Mouse (Mus musculus) heart, embryonic 13.5 days (tissue): Measurements from ENCODE around the gene Mid1. TPM values are rescaled to one million over a fixed set of nuclear protein-coding genes. Genes with fewer than 3 reads are reported as not detected.
"Not testable (repeated sequence)": the region's sequence is repeated elsewhere in the genome, so short reads cannot be mapped to it uniquely, and the experiment has no call there.

ENCODE experiments used
- ATAC-seq: fragments of 200-750 bp; cut with Nextera tagmentation; 2 replicates; pipeline ENCODE4 v1.8.0; 2017; ENCODE audit warnings: moderate TSS enrichment; ENCODE audit not compliant: insufficient number of reproducible peaks, low FRiP score, low TSS enrichment; ENCODE audit errors: extremely low read depth
- H3K27ac ChIP-seq: fragments of 300-500 bp; sonication (generic); replicated peaks from 2 replicates; pipeline ENCODE4 v1.5.1; 2015; ENCODE audit warnings: moderate library complexity, mild to moderate bottlenecking, inconsistent platforms
- H3K27me3 ChIP-seq: fragments of 300-500 bp; sonication (generic); replicated peaks from 2 replicates; pipeline ENCODE4 v1.6.1; 2015; ENCODE audit warnings: mild to moderate bottlenecking, inconsistent platforms
- H3K36me3 ChIP-seq: fragments of 300-500 bp; sonication (generic); 2 replicates; pipeline ENCODE4 v1.6.1; 2015; ENCODE audit warnings: mild to moderate bottlenecking, inconsistent platforms
- H3K4me1 ChIP-seq: fragments of 300-500 bp; sonication (generic); 2 replicates; pipeline ENCODE4 v1.6.1; 2015; ENCODE audit warnings: inconsistent platforms
- H3K4me2 ChIP-seq: fragments of 300-500 bp; sonication (generic); 2 replicates; pipeline ENCODE4 v1.6.1; 2015; ENCODE audit warnings: inconsistent platforms, mild to moderate bottlenecking, moderate library complexity
- H3K4me3 ChIP-seq: fragments of 300-500 bp; sonication (generic); 2 replicates; pipeline ENCODE4 v1.5.1; 2015; ENCODE audit warnings: moderate library complexity, mild to moderate bottlenecking, inconsistent platforms
- H3K9ac ChIP-seq: fragments of 300-500 bp; sonication (generic); 2 replicates; pipeline ENCODE4 v1.6.1; 2015; ENCODE audit warnings: inconsistent platforms, mild to moderate bottlenecking, moderate library complexity
- H3K9me3 ChIP-seq: fragments of 300-500 bp; sonication (generic); 2 replicates; pipeline ENCODE4 v1.6.1; 2016; ENCODE audit warnings: inconsistent platforms
- WGBS: fragments of 180-500 bp; shearing (Covaris S2); methylation state at CpG from one replicate; pipeline ENCODE4 v1.1.7; 2015; ENCODE audit warnings: mixed read lengths; 5-methylcytosine and 5-hydroxymethylcytosine counted together
- polyA plus RNA-seq: library from polyadenylated mRNA; unstranded; fragments of >200 nt; fragmentation: Nextera tagmentation; extraction: Ambion mirVana; gene quantifications from 2 replicates; pipeline ENCODE4 v1.2.1, GENCODE M21; 2015

Gene Mid1
- polyA plus RNA-seq, 1 experiment from 2014 or later = 7.2 TPM

GRCm38 (mm10) chrX:170010581-170011528 is 325.9 kb downstream of the Mid1 start:
- H3K9ac ChIP-seq, H3K27me3 ChIP-seq, H3K27ac ChIP-seq, H3K4me1 ChIP-seq: not testable (repeated sequence)
- Histone ChIP-seq H3K4me3 (peak overlapping the region; percentile 8), H3K36me3 (peaks cover 17% of the 10 kb centered on the region), H3K4me2 (peak overlapping the region; percentile 49), H3K9me3 (peaks cover 45% of the 10 kb centered on the region)
- peak; percentile 8; the same call in 1 of the 2 replicates for ATAC-seq
- 85% methylated on average over 97 of the region's 97 CpGs for WGBS

GRCm38 (mm10) chrX:170011529-170011879 is 326.5 kb downstream of the Mid1 start:
- WGBS = 76% methylated on average over 7 of the region's 10 CpGs
- not testable (repeated sequence) for H3K4me1 ChIP-seq, ATAC-seq, H3K27me3 ChIP-seq, H3K9ac ChIP-seq, H3K4me2 ChIP-seq, H3K27ac ChIP-seq, H3K4me3 ChIP-seq
- Histone ChIP-seq H3K9me3 (peaks cover 44% of the 10 kb centered on the region), H3K36me3 (peaks cover 22% of the 10 kb centered on the region)

GRCm38 (mm10) chrX:170013421-170013820 is 328.4 kb downstream of the Mid1 start:
- peaks cover 34% of the 10 kb centered on the region for H3K9me3 ChIP-seq
- H3K4me1 ChIP-seq, H3K4me3 ChIP-seq, H3K4me2 ChIP-seq, H3K27ac ChIP-seq, H3K9ac ChIP-seq, ATAC-seq, H3K27me3 ChIP-seq: not testable (repeated sequence)
- peaks cover 32% of the 10 kb centered on the region for H3K36me3 ChIP-seq
- WGBS = 80% methylated on average over 2 of the region's 13 CpGs

GRCm38 (mm10) chrX:170014038-170014437 is 329.0 kb downstream of the Mid1 start:
- WGBS = 82% methylated on average over 8 of the region's 13 CpGs
- H3K4me1 ChIP-seq, ATAC-seq, H3K27me3 ChIP-seq, H3K27ac ChIP-seq, H3K4me2 ChIP-seq, H3K4me3 ChIP-seq, H3K9ac ChIP-seq: not testable (repeated sequence)
- Histone ChIP-seq H3K9me3 (peaks cover 34% of the 10 kb centered on the region), H3K36me3 (peaks cover 39% of the 10 kb centered on the region)

DNA sequence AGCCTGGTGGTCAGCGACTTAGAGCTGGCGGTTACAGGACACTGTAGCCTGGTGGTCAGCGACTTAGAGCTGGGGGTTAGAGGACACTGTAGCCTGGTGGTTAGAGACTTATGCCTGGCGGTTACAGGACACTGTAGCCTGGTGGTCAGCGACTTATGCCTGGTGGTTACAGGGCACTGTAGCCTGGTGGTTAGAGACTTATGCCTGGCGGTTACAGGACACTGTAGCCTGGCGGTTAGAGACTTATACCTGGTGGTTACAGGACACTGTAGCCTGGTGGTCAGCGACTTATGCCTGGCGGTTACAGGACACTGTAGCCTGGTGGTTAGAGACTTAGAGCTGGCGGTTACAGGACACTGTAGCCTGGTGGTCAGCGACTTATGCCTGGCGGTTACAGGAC is 330.9 kb downstream of the Mid1 start:
- not testable (repeated sequence) for H3K4me2 ChIP-seq, H3K4me1 ChIP-seq, H3K27me3 ChIP-seq, H3K9ac ChIP-seq, ATAC-seq, H3K27ac ChIP-seq, H3K4me3 ChIP-seq
- 87% methylated on average over 11 of the region's 12 CpGs for WGBS
- peaks cover 35% of the 10 kb centered on the region for H3K9me3 ChIP-seq
- H3K36me3 ChIP-seq = peaks cover 48% of the 10 kb centered on the region

GRCm38 (mm10) chrX:170017333-170018245 is 332.6 kb downstream of the Mid1 start:
- ATAC-seq = peak; percentile 39; the same call in 1 of the 2 replicates
- WGBS = 65% methylated on average over 27 of the region's 27 CpGs
- not testable (repeated sequence) for H3K27me3 ChIP-seq, H3K9ac ChIP-seq, H3K27ac ChIP-seq, H3K4me1 ChIP-seq, H3K4me2 ChIP-seq
- Histone ChIP-seq H3K4me3 (peak overlapping the region; percentile 3; the same call in 1 of the 2 replicates), H3K9me3 (peaks cover 41% of the 10 kb centered on the region), H3K36me3 (peaks cover 52% of the 10 kb centered on the region)

DNA sequence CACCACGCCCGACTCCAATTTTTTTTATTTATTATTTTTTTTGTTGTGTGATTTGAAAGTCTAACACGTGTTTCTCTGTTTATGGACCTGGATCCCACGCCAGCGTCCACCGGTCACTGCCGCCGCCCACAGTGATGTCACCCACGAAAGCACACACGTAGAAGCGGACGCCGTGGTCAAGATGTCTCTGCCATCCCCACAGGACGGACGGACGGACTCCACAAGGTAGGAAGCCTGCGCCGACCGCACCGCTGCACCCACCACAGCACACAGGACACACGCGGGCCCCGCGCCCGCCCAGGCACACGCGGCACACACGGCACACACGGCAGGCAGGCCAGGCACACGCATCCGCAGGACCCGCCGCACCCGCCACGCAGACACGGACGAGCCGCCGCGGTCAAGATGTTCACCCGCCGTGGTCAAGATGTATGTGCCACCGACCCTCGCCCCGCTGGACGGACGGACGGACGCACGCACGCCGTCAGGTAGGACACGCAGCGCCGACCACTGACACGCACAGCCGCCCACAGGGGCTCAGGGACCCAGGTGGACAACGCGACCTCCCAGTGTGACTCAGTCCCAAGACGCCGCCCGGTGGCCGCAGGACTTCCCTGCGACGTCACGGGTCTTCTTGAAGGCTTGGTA is 333.7 kb downstream of the Mid1 start:
- not testable (repeated sequence) for H3K27ac ChIP-seq, H3K4me1 ChIP-seq, H3K4me2 ChIP-seq, H3K9ac ChIP-seq, H3K4me3 ChIP-seq, H3K27me3 ChIP-seq
- H3K36me3 ChIP-seq = peaks cover 52% of the 10 kb centered on the region
- peak; percentile 79 for ATAC-seq
- H3K9me3 ChIP-seq = peaks cover 41% of the 10 kb centered on the region
- 85% methylated on average over 66 of the region's 66 CpGs for WGBS

DNA sequence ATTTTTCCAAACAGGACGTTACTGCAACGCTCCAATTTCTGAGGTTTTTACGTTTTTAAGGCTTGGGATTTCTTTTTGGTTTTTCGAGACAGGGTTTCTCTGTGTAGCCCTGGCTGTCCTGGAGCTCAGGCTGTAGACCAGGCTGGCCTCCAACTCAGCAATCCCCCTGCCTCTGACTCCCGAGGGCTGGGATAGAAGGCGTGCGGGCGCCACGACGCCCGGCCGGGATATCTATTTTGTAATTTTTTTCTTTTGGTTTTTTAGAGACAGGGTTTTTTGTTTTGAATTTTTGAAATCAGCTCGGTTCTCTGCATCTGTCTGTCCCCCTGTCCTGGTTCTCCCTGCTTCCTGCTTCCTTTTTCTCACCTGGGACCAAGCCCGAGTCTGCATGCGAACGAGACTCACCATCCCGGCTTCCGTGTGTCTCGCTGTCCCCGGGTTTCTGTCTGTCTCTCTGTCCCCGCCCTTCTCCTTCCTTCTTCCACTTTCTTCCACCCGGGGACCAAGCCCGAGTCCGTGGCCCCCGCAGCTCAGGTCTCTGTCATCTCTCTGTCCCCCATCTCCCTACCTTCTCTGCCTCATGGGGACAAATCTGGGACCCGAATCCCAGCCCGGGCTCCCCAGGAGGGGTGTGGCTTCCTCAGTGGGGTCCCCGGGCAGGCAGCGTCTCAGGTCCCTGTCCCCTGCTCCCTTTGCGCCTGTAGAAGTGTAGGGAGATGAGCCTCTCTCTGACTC is 334.4 kb downstream of the Mid1 start:
- not testable (repeated sequence) for H3K27me3 ChIP-seq, H3K27ac ChIP-seq, H3K4me3 ChIP-seq, H3K9ac ChIP-seq, H3K4me1 ChIP-seq, H3K4me2 ChIP-seq
- H3K36me3 ChIP-seq = peaks cover 49% of the 10 kb centered on the region
- 82% methylated on average over 30 of the region's 30 CpGs for WGBS
- ATAC-seq = peak; percentile 44
- H3K9me3 ChIP-seq = peaks cover 41% of the 10 kb centered on the region

DNA sequence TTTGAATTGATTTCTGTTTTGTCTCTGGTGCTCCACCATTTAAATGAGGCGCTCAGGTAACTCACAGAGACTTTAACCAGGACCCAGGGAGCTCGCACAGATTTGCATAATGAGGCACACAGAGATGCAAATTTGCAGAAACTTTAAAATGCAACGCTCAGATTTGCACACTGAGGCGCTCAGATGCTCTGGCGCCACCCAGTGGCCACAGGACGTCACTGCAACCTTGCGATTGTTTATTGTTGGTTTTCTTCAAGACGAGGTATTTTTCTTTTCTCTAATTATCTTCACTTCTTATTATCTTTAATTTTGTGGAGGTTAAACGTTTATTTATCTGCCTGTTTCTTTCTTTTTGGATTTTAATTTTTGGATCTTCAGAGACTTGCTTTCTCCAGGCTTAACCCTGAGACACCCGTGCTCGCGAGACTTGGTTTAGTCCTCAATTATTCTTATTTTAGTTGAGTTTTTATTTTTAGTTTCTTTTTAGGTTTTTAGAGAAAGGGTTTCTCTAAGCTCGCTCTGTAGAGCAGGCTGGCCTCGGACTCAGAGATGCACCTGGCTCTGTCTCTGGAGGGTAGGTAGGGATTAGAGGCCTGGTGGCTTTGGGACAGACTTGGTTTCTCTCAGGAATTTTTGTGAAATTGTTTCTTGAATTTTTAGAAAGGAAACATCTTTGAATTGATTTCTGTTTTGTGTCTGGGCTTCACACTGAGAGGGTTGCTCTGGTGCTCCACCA is 335.1 kb downstream of the Mid1 start:
- H3K4me3 ChIP-seq, ATAC-seq, H3K4me1 ChIP-seq, H3K27ac ChIP-seq, H3K9ac ChIP-seq, H3K27me3 ChIP-seq, H3K4me2 ChIP-seq: not testable (repeated sequence)
- peaks cover 41% of the 10 kb centered on the region for H3K9me3 ChIP-seq
- peaks cover 49% of the 10 kb centered on the region for H3K36me3 ChIP-seq
- 58% methylated on average over 14 of the region's 14 CpGs for WGBS

- H3K36me3 ChIP-seq = peaks cover 49% of the 10 kb centered on the region
- H3K9me3 ChIP-seq = peaks cover 41% of the 10 kb centered on the region
- 50% methylated on average over 9 of the region's 9 CpGs for WGBS
- H3K27me3 ChIP-seq, H3K27ac ChIP-seq, H3K9ac ChIP-seq, H3K4me1 ChIP-seq, H3K4me2 ChIP-seq, ATAC-seq, H3K4me3 ChIP-seq: not testable (repeated sequence)
Measured at GRCm38 (mm10) chrX:170020690-170021050, 335.7 kb downstream of the Mid1 start.
